Mouse (Mus musculus): ENCODE measurements at regions not wholly inside any gene's neighbourhood (a gene's known extent, or its start where the extent isn't known, plus 50 kb on each side); places are given as distances from the start of the nearest gene placed in this dataset.

GRCm38 (mm10) chr3:60396971-60397370 is 75.7 kb upstream of the Mbnl1 start:
- no peaks in the 10 kb centered on the region for H3K4me1 ChIP-seq (ENCODE audit: control insufficient read depth in 1 of 2, insufficient read depth in 2 of 2)
- H3K36me3 ChIP-seq (replicated peaks in 1 of 2; ENCODE audit: control insufficient read depth in 1 of 2, insufficient read depth in 1 of 2, low read length in 1 of 2) = no peaks in the 10 kb centered on the region
- H3K27ac ChIP-seq (ENCODE audit: insufficient read depth, low read depth) = no peak overlapping the region
- no peaks in the 10 kb centered on the region for H3K9me3 ChIP-seq (replicated peaks; ENCODE audit: low read length)
- no peak overlapping the region for H3K9ac ChIP-seq (ENCODE audit: insufficient read depth, low read depth)
- TF ChIP-seq RCOR1 (conservative IDR thresholded peaks at IDR 0.05; ENCODE audit: low read depth, low read length) (no peak), CTCF (conservative IDR thresholded peaks at IDR 0.05 in 1 of 2, IDR thresholded peaks at IDR 0.05 in 1 of 2; ENCODE audit: low read depth in 2 of 2, low read length in 2 of 2) (no peak), ELF1 (IDR thresholded peaks at IDR 0.05; ENCODE audit: low read depth, low read length) (no peak), E2F4 (IDR thresholded peaks at IDR 0.05; ENCODE audit: insufficient replicate concordance, low read depth, low read length) (no peak), HCFC1 (IDR thresholded peaks at IDR 0.05; ENCODE audit: low read depth, low read length) (no peak)
- H3K27me3 ChIP-seq (replicated peaks) = no peaks in the 10 kb centered on the region
- no peak overlapping the region for H3K4me2 ChIP-seq (ENCODE audit: insufficient read depth, low read depth, poor library complexity, severe bottlenecking)
- no peaks in the 10 kb centered on the region for H3K79me2 ChIP-seq (replicated peaks; ENCODE audit: control insufficient read depth, extremely low read depth, insufficient read depth, poor library complexity, severe bottlenecking)
- no peak for DNase-seq (ENCODE audit: extremely low read depth)
- dilution Hi-C loops (cut with MboI; ENCODE audit: extremely low pct_ligation_motif_present, extremely low pct_unique_long_range_greater_than_20kb, low sequenced_read_pairs) = no loop called here
- in situ Hi-C loops (cut with MboI; ENCODE audit: low pct_ligation_motif_present, low pct_unique_long_range_greater_than_20kb, low sequenced_read_pairs) = no loop called here
- H3K4me3 ChIP-seq (replicated peaks in 1 of 3; ENCODE audit: low read depth in 2 of 3, low read length in 2 of 3, poor library complexity in 1 of 3) = no peak overlapping the region

GRCm38 (mm10) chr3:60398796-60399195 is 73.8 kb upstream of the Mbnl1 start:
- Histone ChIP-seq H3K27me3 (replicated peaks) (no peaks in the 10 kb centered on the region), H3K79me2 (replicated peaks; ENCODE audit: control insufficient read depth, extremely low read depth, insufficient read depth, poor library complexity, severe bottlenecking) (no peaks in the 10 kb centered on the region), H3K4me3 (replicated peaks in 1 of 3; ENCODE audit: low read depth in 2 of 3, low read length in 2 of 3, poor library complexity in 1 of 3) (no peak overlapping the region), H3K36me3 (replicated peaks in 1 of 2; ENCODE audit: control insufficient read depth in 1 of 2, insufficient read depth in 1 of 2, low read length in 1 of 2) (no peaks in the 10 kb centered on the region), H3K9me3 (replicated peaks; ENCODE audit: low read length) (no peaks in the 10 kb centered on the region), H3K27ac (ENCODE audit: insufficient read depth, low read depth) (no peak overlapping the region), H3K9ac (ENCODE audit: insufficient read depth, low read depth) (no peak overlapping the region), H3K4me2 (ENCODE audit: insufficient read depth, low read depth, poor library complexity, severe bottlenecking) (no peak overlapping the region), H3K4me1 (ENCODE audit: control insufficient read depth in 1 of 2, insufficient read depth in 2 of 2) (no peaks in the 10 kb centered on the region)
- TF ChIP-seq USF2 (conservative IDR thresholded peaks at IDR 0.05; ENCODE audit: low read depth, low read length) (no peak), RCOR1 (conservative IDR thresholded peaks at IDR 0.05; ENCODE audit: low read depth, low read length) (no peak), ETS1 (conservative IDR thresholded peaks at IDR 0.05; ENCODE audit: low read depth, low read length) (no peak), SIN3A (IDR thresholded peaks at IDR 0.05; ENCODE audit: low read length) (no peak), ZC3H11A (IDR thresholded peaks at IDR 0.05; ENCODE audit: low read depth, low read length) (no peak), USF1 (IDR thresholded peaks at IDR 0.05; ENCODE audit: low read depth, low read length) (no peak), SMC3 (IDR thresholded peaks at IDR 0.05; ENCODE audit: low read depth, low read length) (no peak), BHLHE40 (IDR thresholded peaks at IDR 0.05; ENCODE audit: low read depth, low read length) (no peak), POLR2AphosphoS2 (IDR thresholded peaks at IDR 0.05; ENCODE audit: low read depth, low read length) (no peak), CTCF (conservative IDR thresholded peaks at IDR 0.05 in 1 of 2, IDR thresholded peaks at IDR 0.05 in 1 of 2; ENCODE audit: low read depth in 2 of 2, low read length in 2 of 2) (no peak), TCF12 (IDR thresholded peaks at IDR 0.05; ENCODE audit: low read depth, low read length) (no peak), RAD21 (IDR thresholded peaks at IDR 0.05; ENCODE audit: low read depth, low read length) (no peak), MEF2A (IDR thresholded peaks at IDR 0.05; ENCODE audit: borderline replicate concordance, low read depth, low read length) (no peak), POLR2A (IDR thresholded peaks at IDR 0.05; ENCODE audit: low read depth, low read length) (no peak), MAZ (IDR thresholded peaks at IDR 0.05; ENCODE audit: low read depth, low read length) (no peak), UBTF (IDR thresholded peaks at IDR 0.05; ENCODE audit: low read depth, low read length) (no peak), E2F4 (IDR thresholded peaks at IDR 0.05; ENCODE audit: insufficient replicate concordance, low read depth, low read length) (no peak), ELF1 (IDR thresholded peaks at IDR 0.05; ENCODE audit: low read depth, low read length) (no peak)
- DNase-seq (ENCODE audit: extremely low read depth) = no peak
- in situ Hi-C loops (cut with MboI; ENCODE audit: low pct_ligation_motif_present, low pct_unique_long_range_greater_than_20kb, low sequenced_read_pairs) (no loop called here), dilution Hi-C loops (cut with MboI; ENCODE audit: extremely low pct_ligation_motif_present, extremely low pct_unique_long_range_greater_than_20kb, low sequenced_read_pairs) (no loop called here)
